Mouse (Mus musculus): ENCODE data around the gene Lnpep. TPM values are rescaled to one million over a fixed set of nuclear protein-coding genes. Genes with fewer than 3 reads are reported as not detected.

Gene Lnpep
- total RNA-seq, 2 experiments from 2014 or later: 101 to 135 TPM

DNA sequence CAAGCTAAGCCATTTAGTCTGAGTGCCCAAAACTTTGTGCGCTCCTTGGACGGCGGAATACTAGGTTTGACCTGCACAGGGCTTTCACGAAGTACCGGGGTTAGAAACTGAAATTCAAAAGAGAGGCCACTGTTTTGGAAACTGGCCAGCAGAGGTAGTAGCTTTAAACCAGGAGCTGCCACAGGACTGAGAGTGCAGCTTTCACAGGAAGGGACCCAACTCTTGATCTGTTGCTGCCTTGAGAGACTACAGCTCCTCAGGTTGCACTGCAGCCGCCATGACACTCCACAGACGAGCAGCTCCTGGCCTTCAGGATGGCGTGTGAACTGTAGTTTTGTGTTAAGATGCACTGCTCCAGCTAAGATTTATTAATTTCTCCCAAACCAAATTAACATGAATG is 132.7 kb downstream of the Lnpep start:
- no peak for DNase-seq

DNA sequence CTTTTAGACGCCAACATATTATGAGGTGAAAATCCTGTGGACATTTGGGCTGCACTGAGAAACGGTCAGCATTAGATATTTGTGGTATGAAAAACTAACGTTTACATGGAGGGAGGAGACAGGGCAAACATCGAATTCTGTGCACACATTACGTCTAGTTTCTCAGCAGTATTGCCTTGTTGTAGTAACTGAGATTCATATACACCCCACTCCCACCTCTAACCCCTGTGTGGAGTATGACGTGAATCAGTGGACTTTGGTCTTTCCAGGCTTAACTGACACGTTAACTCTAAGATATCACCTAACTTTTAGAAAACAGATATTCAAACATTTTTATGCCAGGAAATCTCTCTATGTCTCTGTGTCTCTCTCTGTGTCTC is 133.2 kb downstream of the Lnpep start:
- no peak for DNase-seq

DNA sequence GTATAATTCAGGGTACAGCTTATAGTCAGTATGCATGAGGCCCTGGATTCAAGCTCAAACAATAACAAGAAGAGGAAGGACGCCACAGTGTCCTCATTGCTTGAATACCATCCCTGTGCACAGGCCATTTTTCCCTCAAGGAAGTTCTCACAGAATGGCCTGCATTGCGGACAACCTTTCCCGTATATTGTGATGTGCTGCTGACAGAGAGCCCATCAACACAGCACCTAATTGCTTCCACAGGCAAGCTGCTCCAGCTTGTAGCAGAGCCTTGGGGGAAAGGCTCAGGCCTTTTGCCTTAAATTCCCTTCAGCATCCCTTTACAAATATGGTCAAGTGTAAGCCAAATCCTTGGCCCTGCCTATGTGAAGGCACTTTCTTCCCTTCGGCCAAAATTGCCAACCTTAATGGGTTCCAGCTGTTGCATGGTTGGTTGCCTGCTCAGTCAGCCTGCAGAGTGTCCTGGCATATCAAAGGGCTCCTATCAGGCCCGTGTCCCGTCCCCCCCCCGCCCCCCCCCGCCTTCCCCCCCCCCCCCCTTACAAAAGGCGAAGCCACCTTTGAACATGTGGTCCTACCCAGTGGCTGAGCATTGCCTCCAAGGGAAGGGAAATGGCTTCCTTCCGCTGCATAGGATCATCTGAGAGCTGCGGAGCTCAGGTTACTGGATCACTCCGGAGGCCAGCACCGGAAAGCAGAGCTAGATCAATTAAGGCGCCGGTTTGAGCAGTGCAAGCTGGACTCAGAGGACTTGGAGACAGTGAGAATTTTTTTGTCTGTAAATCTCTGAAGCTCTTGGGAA is 133.8 kb downstream of the Lnpep start:
- peak; percentile 7 for DNase-seq

DNA sequence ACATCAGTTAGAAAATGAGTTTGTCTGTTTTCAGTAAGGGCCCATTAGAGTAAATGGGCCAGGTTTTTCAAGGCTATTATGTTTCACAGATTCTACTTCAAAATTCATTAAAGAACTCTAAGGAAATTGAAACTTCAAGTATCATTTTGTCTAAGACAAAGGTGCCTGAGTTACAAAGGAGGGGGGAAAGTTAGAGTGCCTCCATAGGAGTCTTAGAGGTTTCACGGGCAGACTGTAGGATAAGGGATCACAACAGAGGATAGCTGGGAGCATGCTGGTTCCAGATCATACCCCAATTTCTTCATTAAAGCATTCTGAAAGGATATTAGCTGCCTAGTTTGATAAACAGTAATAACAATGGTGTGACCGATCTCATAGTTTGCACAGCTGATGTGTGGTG is 139.1 kb downstream of the Lnpep start:
- no peak for DNase-seq

Other genes starting within 250 kb of the Lnpep start
- 10 to 100 TPM in 1 of 2 experiments, 1 to 10 TPM in 1; 7.7 to 10.5 TPM for gene Lix1, start 222.4 kb downstream of the Lnpep start, total RNA-seq (2021)
- gene Vmn2r90, start 78.7 kb upstream of the Lnpep start, total RNA-seq (2021): not detected
- gene Spaca6, start 202.1 kb upstream of the Lnpep start, total RNA-seq (2021): 10 to 100 TPM; 32.1 to 70.4 TPM
- gene Has1, start 230.2 kb upstream of the Lnpep start, total RNA-seq (2021): under 1 TPM; 0.12 to 0.30 TPM